Mouse (Mus musculus) urinary bladder, postnatal 36 days (tissue): ENCODE measurements at regions not wholly inside any gene's neighbourhood (a gene's known extent, or its start where the extent isn't known, plus 50 kb on each side); places are given as distances from the start of the nearest gene placed in this dataset.

Experiments used
- DNase-seq, 2 experiments: peaks; one replicate each; pipeline ENCODE4 v3.0.0; 2022; ENCODE audit warnings: low spot score in 2 of 2, mixed read lengths in 1 of 2

DNA sequence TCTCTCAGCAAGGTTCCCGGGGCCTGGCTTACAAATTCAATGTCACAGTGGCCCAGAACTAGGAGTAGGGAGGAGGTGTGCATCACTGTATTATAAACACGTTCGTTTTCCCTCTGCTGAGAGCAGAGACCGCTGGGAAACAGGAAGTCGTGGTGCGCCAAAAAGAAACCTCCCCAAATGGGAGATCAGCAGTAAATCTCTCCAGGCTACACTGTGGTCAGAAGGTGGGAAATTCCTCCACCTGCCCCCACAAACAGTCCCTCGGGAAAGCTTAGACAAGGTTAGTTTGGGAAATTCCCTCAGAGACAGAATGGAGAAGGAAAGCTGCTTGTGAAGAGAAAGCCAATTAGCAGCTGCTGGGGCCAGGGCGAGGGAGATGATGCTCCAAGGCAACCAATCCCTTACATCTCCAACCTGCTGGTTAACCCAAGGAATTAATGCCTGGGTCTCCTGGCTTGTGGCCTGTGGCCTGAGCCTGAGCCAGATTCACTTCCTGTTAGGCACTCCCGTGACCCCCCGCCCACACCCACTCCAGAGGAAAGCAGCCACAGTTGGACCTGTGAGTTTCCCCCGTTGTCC is 57.2 kb upstream of the Peli1 start:
- peak; percentile 49 to 59 for DNase-seq

DNA sequence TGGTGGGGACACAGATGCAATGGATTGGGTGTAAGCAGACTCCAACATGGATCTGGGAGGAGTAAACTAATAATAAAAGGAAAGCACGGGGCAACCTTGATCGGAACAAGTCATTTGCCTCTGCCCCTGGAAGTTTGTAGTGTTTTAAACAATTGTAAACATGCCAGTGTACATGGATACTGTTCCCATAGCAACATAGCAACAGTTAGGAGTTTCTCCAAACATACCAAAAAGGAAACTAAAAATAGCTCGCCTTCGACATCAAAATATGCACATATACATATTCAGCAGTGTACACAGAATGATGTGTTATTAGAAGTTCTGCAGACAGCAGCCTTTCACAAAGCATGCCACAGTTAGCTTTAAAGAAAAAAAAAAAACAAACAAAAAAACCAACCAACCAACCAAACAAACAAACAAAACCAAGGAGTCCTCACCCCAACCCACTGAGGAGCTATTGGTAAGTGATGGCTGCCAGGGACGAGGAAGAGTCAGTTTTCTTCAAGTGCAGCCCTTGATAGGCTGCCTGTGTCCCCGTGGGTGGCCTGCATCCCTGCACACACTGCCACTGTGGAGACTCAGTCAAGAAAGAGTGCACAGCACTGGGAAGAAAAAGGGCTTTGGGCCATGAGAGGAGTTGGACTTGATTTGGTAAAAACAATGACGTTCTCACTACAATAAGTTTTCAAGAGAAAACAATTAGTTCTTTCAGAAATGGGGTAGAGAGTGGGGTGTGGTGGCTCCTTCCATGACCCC is 54.8 kb upstream of the Peli1 start:
- no peak for DNase-seq

DNA sequence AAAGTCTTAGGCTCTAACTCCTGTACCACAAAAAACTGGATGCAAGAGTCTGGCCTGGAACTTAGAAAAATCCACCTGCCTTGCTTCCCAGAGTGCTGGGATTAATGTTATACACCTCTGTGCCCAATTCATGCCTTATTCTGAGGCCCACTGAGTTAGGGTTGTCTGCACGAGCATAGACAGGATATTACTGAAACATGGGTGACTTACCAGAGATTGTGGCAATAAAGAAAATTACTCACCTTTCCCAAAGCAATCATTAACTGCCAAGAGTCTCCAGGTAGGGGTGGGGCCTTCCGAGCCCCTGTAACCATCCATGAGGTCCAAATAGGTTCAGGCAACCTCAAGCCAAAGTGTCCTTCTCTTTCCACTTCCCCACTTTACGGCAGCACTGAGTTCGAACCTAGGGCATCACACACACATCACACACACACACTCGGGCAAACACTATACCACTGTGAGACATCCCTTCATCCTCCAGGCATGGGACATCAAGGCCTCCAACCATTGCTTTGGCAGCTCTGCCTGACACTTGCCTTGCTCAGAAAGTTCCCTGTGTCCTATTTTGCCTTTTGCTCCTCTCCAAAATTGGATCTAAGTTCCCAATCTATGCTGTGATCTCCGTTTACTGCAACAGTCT is 53.7 kb upstream of the Peli1 start:
- DNase-seq = no peak

DNA sequence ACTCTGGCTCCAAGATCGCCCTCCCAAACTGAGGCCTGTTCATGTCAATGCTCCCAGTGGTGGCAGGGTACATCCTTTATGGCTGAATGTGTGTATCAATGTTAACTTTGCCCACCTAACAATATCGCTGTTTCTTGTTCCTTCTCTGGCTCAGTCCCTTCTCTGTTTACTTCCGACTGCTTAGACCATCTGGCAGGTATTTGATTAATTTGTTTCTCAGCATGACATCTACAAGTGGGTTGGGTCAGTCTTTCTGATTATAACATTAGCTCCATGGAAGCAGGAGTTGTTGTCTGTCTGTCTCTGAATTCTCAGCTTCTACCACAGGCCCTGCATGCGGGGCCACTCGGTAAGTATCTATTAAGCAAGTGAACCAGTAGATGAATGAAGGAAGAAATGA is 49.9 kb upstream of the Peli1 start:
- no peak for DNase-seq
